Mouse (Mus musculus): Measurements from ENCODE around the gene Srsf3. TPM values are rescaled to one million over a fixed set of nuclear protein-coding genes. Genes with fewer than 3 reads are reported as not detected.
"Not testable (repeated sequence)": the region's sequence is repeated elsewhere in the genome, so short reads cannot be mapped to it uniquely, and the experiment has no call there.

Srsf3 gene
- polyA plus RNA-seq, 1 experiment: 103 TPM

DNA sequence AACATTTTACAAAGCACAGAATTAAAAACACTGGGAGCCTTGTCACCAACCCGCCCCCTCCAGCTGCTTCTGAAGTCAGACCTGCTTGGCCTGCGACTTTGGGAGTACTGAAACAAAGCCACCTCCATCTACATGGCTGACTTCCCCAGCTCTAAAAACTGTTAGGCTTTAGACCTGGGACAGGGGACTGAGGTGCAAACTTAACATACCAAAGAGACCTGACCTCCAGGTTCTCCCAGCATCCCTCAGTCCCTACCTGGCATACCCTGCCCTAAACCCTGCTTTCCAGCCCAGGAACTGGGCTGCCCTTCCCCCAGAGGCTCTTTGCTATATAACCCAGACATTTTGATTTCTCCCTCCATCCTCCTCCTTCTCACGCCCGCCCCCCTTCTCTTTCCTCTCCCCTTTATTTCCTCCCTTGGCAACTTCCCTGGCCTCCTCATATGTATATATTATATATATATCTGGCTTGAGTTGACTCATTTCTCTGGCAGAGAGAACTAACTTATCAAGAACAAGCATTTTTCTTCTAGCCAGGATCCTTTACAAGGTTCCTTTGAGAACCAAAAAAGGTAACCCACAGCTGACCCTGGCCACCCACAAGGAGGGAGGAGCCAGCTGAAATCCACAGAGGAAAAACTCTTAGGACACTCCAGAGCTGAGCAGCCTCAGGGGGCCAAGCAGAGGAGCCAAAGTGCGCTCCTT, 5.6 kb upstream of the Srsf3 start:
- Histone ChIP-seq H3K27me3 (replicated peaks) (no peaks in the 10 kb centered on the region), H3K4me3 (replicated peaks) (no peak overlapping the region), H3K36me3 (replicated peaks; ENCODE audit: low read length) (no peaks in the 10 kb centered on the region), H3K4me1 (peaks cover 66% of the 10 kb centered on the region), H3K9me3 (no peaks in the 10 kb centered on the region)
- TF ChIP-seq FLI1 (IDR thresholded peaks at IDR 0.05; ENCODE audit: low read length) (no peak), GATA1 (IDR thresholded peaks at IDR 0.05; ENCODE audit: borderline replicate concordance, low read length) (no peak)

DNA sequence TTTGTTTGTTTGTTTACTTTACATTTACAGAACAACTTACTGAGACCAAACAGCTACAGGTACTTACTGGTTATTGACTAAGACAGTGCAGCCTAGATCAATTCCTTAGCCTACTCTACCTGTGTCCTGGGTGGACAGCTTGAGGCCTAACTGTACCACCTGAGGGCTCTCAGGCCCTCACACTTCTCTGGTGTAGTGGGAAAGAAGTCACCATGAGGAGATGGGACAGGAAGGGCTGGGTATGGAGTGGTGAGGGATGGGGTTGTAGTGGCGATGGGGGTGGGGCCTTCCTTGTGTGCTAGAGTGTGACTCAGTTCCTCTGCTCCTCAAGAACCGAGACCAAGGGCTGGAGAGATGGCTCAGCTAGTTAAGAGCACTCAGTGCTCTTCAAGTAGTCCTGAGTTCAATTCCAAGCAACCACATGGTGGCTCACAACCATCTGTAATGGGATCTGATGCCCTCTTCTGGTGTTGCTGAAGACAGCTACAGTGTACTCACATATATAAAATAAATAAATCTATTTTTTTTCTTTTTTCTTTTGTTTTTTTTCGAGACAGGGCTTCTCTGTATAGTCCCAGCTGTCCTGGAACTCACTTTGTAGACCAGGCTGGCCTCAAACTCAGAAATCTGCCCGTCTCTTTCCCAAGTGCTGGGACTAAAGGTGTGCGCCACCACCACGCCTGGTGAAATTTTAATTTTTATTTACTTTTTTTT, 1.9 kb upstream of the Srsf3 start:
- Histone ChIP-seq H3K4me1 (peaks cover 43% of the 10 kb centered on the region), H3K9me3 (no peaks in the 10 kb centered on the region), H3K36me3 (replicated peaks; ENCODE audit: low read length) (peaks cover 9% of the 10 kb centered on the region), H3K4me3 (replicated peaks) (peak overlapping the region; percentile 46), H3K27me3 (replicated peaks) (no peaks in the 10 kb centered on the region)
- TF ChIP-seq GATA1 (IDR thresholded peaks at IDR 0.05; ENCODE audit: borderline replicate concordance, low read length) (no peak), FLI1 (IDR thresholded peaks at IDR 0.05; ENCODE audit: low read length) (no peak)

DNA sequence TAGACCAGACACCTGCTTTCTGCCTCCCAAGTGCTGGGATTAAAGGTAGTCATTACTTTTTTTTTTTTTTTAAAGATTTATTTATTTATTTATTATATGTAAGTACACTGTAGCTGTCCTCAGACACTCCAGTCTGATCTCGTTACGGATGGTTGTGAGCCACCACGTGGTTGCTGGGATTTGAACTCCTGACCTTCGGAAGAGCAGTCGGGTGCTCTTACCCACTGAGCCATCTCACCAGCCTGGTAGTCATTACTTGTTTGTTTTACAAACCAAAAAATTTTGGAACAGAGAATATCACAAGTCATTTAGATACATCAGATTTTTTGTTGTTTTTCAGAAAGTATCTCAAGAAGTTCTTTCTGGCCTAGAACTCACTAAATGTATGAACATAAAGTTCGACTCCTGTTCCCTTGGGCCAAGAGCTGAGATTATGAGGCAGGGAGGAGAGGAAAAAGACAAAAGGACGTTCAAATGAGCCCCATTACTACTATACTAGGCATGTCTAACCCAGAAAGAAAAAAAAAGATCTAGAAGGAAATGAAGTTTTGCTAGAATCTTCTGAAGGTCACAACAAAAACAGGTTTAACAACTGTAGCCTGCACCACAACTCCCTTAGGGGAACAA, 1.2 kb upstream of the Srsf3 start:
- Histone ChIP-seq H3K36me3 (replicated peaks; ENCODE audit: low read length) (peaks cover 12% of the 10 kb centered on the region), H3K4me3 (replicated peaks) (peak overlapping the region; percentile 97), H3K4me1 (peaks cover 45% of the 10 kb centered on the region)
- H3K9me3 ChIP-seq; H3K27me3 ChIP-seq (replicated peaks): not testable (repeated sequence)

DNA sequence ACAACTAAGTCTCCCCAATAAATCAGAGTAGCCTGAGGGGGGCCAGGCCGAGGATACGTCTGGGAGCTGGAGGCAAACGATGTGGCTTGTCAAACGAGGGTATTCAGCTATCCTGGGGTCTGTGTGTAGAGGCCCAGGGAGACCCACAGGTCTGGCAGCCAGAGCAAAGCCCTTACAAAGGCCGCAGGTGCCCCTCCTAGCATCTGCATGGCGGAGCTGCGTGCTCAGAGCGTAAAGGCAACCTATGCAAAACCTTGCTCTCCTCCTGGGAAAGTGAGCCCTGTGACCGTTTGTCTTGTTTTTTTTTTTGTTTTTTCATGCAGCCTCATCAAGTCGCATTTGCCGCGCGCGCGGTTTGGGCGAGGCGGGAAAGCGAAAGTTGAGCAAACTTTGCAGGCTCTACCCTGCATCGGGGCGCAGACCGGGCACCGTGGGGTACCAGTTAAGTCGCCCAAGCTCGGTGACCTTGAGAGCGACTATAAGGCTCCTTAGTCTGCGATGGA, 606 bp upstream of the Srsf3 start:
- Histone ChIP-seq H3K4me3 (replicated peaks) (peak overlapping the region; percentile 97), H3K4me1 (peaks cover 45% of the 10 kb centered on the region), H3K27me3 (replicated peaks) (no peaks in the 10 kb centered on the region), H3K36me3 (replicated peaks; ENCODE audit: low read length) (peaks cover 18% of the 10 kb centered on the region), H3K9me3 (no peaks in the 10 kb centered on the region)
- TF ChIP-seq GATA1 (IDR thresholded peaks at IDR 0.05; ENCODE audit: borderline replicate concordance, low read length): no peak
- no peak for TF ChIP-seq FLI1 (IDR thresholded peaks at IDR 0.05; ENCODE audit: low read length)

DNA sequence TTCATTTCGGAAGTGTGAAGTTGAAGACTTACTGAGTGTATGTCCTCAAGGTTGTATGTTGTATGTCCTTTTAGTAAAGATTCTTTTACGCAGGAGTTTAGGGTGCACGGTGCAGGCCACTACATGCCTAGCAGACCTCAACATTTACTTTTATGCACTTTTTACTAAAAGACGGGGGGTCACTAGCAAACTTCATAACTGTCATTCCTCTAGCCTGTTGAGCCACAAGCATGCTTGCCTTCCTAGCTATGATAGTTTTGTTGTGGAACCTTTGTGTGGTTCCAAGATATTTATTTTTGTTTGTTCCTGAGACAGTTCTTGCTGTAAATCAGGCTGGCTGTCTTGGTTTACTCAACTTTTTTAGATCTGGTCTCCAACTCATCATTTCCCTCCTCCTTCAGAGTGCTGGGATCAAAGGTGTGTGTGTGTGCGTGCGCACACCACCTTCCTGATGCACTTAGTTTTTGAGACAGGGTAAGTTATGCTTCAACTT, 1.2 kb downstream of the Srsf3 start:
- Histone ChIP-seq H3K27me3 (replicated peaks) (no peaks in the 10 kb centered on the region), H3K4me1 (peaks cover 48% of the 10 kb centered on the region), H3K4me3 (replicated peaks) (peak overlapping the region; percentile 97), H3K9me3 (no peaks in the 10 kb centered on the region), H3K36me3 (replicated peaks; ENCODE audit: low read length) (peaks cover 36% of the 10 kb centered on the region)
- TF ChIP-seq GATA1 (IDR thresholded peaks at IDR 0.05; ENCODE audit: borderline replicate concordance, low read length) (no peak), FLI1 (IDR thresholded peaks at IDR 0.05; ENCODE audit: low read length) (no peak)

DNA sequence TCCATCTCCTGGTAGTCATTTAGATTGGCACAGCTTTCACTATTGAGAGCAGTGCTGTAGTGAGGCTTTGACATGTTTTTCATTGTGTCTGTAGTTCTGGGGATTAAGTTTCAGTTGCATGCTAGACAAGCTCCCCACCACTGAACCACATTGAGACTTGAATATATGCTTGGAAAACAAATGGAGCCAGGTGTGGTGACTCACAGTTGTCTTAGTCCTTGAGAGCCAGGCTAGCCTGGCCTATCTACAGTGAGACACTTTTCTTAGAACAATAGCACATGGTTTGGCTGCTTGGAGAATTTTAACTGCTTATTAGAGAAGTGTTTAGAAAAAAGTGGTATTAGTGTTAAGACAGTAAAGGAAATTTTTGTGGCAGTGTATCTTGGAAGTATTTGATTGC, 1.8 kb downstream of the Srsf3 start:
- peaks cover 48% of the 10 kb centered on the region for H3K4me1 ChIP-seq
- TF ChIP-seq GATA1 (IDR thresholded peaks at IDR 0.05; ENCODE audit: borderline replicate concordance, low read length): no peak
- TF ChIP-seq FLI1 (IDR thresholded peaks at IDR 0.05; ENCODE audit: low read length): no peak
- H3K27me3 ChIP-seq (replicated peaks): no peaks in the 10 kb centered on the region
- H3K9me3 ChIP-seq: no peaks in the 10 kb centered on the region
- peaks cover 42% of the 10 kb centered on the region for H3K36me3 ChIP-seq (replicated peaks; ENCODE audit: low read length)
- peak overlapping the region; percentile 97 for H3K4me3 ChIP-seq (replicated peaks)

DNA sequence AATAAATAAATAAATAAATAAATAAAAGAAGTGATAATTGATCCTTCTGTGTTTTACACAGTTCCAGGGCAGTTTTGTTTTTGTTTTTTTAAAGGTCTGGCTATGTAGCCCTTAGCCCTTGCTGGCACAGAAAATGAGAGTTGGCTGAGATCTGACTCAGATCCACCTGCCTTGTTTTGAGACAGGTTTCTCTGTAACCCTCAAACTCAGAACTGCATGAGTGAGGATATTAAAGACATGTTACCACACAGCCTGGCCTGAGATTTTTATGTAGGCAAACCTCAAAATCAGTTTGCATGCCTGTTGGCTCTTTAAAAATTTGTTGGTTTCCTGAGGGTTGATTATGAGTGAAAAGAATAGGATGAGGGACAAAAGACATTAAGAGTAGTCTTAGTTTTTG, 3.1 kb downstream of the Srsf3 start:
- TF ChIP-seq FLI1 (IDR thresholded peaks at IDR 0.05; ENCODE audit: low read length) (no peak), GATA1 (IDR thresholded peaks at IDR 0.05; ENCODE audit: borderline replicate concordance, low read length) (no peak)
- H3K9me3 ChIP-seq: no peaks in the 10 kb centered on the region
- peaks cover 55% of the 10 kb centered on the region for H3K36me3 ChIP-seq (replicated peaks; ENCODE audit: low read length)
- H3K27me3 ChIP-seq (replicated peaks): no peaks in the 10 kb centered on the region
- peak overlapping the region; percentile 78 for H3K4me3 ChIP-seq (replicated peaks)
- H3K4me1 ChIP-seq: peaks cover 56% of the 10 kb centered on the region

DNA sequence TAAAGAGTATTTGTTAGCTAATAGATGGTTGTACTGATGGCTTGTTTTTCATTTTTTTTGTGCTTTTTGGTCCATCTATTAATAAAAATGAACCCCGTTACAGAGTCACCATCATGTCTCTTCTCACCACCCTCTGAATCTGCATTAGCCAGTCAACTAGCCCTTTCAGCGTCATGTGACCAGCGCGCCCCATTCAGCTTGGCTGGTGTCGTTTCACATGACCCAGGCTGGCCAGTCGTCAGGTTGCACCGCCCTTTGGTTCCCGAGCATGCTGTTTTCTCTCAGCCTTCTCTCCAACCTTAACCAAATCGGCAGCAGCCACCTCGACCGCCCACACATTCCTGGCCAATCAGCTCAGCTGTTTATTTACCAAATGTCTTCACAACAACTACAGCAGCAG, 6.9 kb downstream of the Srsf3 start:
- H3K4me1 ChIP-seq: peaks cover 57% of the 10 kb centered on the region
- H3K4me3 ChIP-seq (replicated peaks): peak overlapping the region; percentile 26

DNA sequence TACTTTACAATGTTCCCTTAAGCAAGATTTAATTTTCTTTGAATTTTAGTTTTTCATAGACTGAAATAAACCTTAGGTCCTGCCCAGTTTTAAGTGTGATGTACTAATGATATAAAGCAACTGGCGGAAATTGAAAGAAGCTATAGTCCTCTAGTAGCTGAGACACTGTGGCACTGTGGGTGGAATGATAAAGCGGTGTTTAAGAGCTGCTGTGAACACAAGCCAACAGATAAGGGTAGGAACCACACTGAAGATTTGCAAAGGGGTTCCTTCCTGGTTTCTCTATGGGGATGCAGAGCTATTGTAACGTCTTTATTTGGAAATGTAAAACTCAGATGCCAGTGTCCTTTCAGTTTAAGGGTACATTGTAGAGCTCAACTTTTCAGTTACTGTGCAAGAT, 9.2 kb downstream of the Srsf3 start:
- H3K27me3 ChIP-seq (replicated peaks); H3K9me3 ChIP-seq; H3K4me3 ChIP-seq (replicated peaks): not testable (repeated sequence)
- Histone ChIP-seq H3K36me3 (replicated peaks; ENCODE audit: low read length) (peaks cover 88% of the 10 kb centered on the region), H3K4me1 (peaks cover 48% of the 10 kb centered on the region)

More for the DNA sequence above, 6.9 kb downstream of the Srsf3 start:
- H3K27me3 ChIP-seq (replicated peaks): no peaks in the 10 kb centered on the region
- H3K36me3 ChIP-seq (replicated peaks; ENCODE audit: low read length): peaks cover 81% of the 10 kb centered on the region
- H3K9me3 ChIP-seq: no peaks in the 10 kb centered on the region
- TF ChIP-seq GATA1 (IDR thresholded peaks at IDR 0.05; ENCODE audit: borderline replicate concordance, low read length) (no peak), FLI1 (IDR thresholded peaks at IDR 0.05; ENCODE audit: low read length) (no peak)

DNA sequence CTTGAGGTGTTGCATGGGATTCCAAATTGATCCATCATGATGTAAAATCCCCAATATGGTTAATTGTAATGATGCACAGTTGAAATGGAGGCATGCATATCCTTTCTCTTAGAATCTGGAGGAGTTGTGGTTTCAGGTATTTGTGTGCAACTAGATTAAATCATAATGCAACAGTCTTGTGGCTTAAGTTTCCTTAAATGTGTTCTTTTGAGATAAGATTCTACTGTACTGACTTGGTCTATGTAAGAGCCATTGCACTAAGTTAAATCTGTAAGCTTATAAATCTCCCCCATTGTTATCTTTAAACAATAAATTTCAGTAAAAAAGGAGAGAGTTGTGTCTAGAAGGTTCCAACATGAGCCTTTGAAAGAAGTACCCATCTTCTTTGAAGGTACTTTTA, 10.1 kb downstream of the Srsf3 start:
- H3K4me1 ChIP-seq: peaks cover 40% of the 10 kb centered on the region
- peaks cover 88% of the 10 kb centered on the region for H3K36me3 ChIP-seq (replicated peaks; ENCODE audit: low read length)
- no peak for TF ChIP-seq FLI1 (IDR thresholded peaks at IDR 0.05; ENCODE audit: low read length)
- no peak for TF ChIP-seq GATA1 (IDR thresholded peaks at IDR 0.05; ENCODE audit: borderline replicate concordance, low read length)
- H3K27me3 ChIP-seq (replicated peaks): no peaks in the 10 kb centered on the region
- no peak overlapping the region for H3K4me3 ChIP-seq (replicated peaks)
- H3K9me3 ChIP-seq: no peaks in the 10 kb centered on the region

All from megakaryocyte, embryonic 14.5 days (primary cell).